Mouse (Mus musculus) megakaryocyte-erythroid progenitor cell, adult 5-6 weeks (primary cell): ENCODE measurements around the gene Npl. TPM values are rescaled to one million over a fixed set of nuclear protein-coding genes. Genes with fewer than 3 reads are reported as not detected.

Experiments used
- ATAC-seq: replicated peaks from 2 replicates; pipeline ENCODE4 v1.8.0; 2016; ENCODE audit warnings: mild to moderate bottlenecking, inconsistent platforms; ENCODE audit not compliant: severe bottlenecking, poor library complexity, low FRiP score, low TSS enrichment
- total RNA-seq, 2 experiments: library from RNA; stranded (forward) in 1 of 2; stranded (reverse) in 1 of 2; fragments of 200-1000, 215-1000 nt in 1 of 2; fragments of >200 nt in 1 of 2; fragmentation: Nextera tagmentation in 1 of 2; gene quantifications; 2 replicates each; pipeline ENCODE4 v1.2.3; 2014 to 2017

Gene Npl
- total RNA-seq (2014; fragmentation: Nextera tagmentation) (2.1 and 4.5 TPM in 2 replicates), total RNA-seq (2017) (3.4 and 7.2 TPM in 2 replicates)

DNA sequence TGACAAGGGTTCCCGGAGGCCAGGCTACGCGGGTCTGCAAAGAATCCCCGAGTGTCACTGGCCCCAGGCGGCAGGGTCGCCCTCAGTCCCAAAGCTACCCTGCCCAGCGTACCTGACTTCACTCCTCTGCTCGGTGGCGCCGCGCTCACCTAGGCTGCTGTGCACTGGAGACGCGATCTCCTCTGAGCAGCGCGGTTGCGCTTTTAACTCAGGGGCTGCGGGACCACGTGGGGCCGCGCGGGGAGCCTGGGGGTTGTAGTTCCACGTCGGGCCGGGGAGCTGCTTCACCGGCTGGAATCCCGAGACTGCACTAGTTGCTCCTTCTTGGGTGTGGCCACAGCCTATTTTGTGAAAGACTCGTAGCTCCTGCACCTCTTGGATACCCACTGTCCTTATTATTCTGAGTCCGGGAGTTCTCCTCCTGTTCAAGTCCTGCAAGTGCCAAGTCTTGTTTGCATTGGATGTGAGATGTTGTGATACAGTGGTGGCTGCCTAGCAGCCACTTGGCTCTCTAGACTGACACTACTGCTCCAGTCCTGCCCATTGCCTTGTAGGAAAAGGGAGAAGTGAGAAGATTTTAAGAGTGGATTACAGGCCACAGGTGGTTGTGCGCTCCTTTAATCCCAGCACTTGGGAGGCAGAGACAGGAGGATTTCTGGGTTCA is at the start of gene Npl:
Npl (minus strand) TSS at position 510 of the 664 bp plus-strand sequence.
- peak; percentile 90 for ATAC-seq

DNA sequence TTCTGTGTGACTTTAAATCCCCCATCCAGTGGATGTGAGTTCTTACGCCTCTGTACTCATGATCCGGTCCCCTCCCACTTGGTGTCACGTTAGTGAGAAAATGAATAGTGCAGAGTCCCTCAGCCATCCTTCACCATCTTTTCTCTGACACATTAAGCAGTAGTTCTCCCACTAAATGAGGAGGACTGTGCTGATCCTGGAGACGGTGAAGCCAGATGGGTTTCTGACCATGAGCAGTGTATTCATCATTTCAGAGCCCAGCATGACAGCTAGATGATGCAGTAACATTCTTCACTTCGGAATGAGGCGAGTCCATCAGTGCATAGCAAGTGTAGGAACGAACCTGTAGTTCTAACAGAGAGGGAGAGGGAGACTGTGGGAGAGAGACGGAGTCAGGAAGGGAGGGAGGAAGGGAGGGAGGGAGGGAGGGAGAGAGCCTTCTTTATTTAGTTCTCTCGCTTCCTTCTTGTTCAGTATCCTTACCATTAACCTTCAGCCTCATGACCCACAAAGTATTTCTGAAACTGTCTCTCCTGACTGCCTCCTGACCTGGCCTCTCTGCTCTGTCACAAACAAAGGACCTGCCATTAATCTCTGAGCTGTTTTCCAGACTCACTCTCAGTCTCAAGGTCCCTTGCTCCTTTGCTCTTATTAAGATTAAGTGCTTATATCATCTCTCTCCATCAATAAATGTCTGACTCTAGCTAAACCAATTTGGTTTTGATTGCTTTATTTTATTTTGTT is 49.6 kb upstream of the Npl start:
- ATAC-seq, result no peak

DNA sequence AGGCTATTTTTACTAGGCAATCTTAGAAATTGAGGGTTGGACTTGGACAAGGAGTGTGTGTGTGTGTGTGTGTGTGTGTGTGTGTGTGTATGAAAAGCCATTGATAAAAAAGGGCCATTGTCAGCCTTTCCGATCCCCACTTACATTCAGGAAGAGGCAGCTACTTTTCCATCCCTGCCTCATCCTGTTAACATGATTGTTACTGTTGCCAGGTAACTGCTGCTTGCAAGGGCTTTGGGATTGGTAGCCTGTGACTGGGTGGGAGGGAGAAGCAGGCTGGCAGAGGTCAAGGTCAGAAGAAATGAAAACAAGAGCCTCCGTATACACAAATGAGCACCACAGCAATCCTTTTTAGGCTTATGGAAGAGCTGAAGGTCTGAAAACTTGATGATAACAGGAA is 48.9 kb upstream of the Npl start:
- ATAC-seq, result no peak

DNA sequence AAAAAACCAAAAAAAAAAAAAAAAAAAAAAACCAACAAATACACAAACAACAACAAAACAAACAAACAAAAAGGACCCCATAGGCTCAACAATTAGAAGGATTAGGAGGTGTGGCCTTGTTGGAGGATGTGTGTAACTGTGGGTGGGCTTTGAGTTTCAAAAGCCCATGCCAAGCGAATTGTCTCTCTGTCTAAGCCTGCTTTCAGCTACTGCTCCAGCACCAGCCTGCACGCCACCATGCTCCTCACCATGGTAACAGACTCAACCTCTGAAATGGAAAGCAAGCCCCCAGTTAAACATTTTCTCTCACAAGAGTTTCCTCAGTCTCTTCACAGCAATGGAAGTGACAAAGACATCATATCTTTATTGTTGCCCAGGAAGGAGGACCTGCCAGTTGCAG is 43.8 kb upstream of the Npl start:
- ATAC-seq, result no peak

DNA sequence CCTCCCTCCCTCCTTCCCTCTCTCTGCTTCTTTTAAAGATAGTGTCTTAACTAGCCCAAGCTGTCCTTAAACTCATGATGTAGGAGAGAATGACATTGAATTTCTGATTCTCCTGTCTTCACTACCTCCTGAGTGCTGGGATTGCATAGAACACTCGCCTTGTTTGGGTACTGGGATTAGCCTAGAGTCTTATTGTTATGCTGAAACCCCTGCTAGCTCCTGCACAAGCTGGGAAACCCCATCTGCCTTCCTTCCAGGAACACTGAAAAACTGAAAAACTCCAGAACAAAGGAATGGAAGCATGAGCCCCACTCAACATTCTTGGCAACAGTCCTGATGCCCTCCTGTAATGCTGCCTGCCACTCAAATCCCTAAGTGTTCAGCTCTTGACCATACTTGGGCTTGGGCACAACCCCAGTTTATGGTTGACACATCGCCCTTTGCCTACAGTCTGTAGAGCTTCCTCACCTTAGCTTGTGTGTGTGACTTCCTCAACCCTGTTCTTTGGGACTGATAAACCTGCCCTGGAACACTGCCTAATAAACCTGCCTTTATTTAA is 40.4 kb upstream of the Npl start:
- no peak for ATAC-seq

DNA sequence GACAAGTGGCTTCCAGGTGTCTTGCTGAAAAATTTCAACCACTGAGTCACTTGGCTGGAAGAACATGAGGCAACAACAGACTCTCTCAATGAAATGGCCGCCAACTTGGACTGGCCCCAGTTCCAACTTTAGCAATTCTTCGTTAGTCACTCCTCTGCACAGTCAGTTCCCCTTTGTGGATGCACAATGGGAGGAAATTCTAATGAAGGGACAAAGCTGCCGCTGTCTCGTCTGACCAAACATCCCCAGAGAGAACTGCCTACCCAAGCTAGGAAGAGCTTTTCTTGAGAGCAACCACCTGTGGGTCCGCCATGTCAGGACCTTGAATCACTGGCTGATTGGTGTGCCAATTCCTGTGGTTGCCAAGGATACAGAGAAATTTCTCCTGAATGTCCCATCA is 38.1 kb upstream of the Npl start:
- ATAC-seq, result no peak

DNA sequence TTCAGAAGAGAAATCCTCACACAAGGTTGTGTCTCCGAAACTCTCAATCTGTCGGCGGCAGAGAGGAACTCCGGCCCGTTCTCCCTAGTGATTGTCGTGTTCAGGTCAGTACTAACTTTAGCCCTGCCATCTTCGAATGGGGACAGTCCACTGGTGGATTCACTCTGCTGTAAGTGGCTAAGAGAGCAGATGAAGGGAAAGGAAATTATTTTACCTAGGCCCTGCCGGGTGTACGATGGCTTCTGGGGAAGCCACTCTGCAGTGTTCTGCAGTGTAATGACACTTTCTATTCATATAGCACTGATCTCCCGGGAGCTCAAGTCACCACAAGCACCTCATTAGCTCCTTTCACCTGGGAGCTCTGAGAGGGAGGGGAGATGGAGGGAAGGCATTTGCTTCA is 37.0 kb upstream of the Npl start:
- no peak for ATAC-seq

DNA sequence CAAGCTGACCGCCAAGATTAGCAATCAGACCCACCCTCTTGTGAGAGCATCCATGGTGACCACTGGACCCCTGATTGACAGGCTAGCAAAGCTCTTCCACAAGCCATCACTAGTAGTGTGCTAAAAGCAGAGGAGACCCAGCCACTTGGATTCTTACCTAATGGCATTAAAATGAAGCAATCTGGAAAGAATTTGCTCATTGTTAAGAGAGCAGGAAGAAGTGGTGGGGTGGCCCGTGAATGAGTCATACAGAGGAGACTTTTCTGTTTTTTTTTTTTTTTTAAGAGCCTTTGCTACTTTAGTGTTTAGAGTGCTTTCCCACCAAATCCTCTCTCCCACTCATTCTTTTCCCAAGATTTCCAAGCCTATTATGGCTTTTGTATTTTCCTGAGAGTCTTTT is 35.9 kb upstream of the Npl start:
- no peak for ATAC-seq

DNA sequence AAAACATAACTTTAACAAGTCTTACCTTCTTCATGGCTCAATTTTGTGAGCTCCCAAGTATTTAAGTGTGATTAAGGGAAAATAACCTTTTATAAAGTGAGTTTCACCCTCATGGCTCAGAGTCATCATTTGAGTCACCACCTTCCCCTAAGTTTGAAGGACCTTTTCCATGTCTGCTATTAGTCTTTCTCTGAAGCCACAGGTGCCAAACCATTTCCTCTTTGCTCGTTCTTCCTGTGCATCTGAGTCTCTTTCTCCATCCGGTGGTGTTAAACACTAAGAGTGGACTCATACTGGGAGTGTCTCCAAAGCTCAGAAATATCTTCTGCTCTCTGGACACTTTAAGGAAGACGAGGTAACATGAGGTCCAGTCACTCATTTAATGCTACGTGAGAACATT is 33.3 kb upstream of the Npl start:
- ATAC-seq, result no peak

DNA sequence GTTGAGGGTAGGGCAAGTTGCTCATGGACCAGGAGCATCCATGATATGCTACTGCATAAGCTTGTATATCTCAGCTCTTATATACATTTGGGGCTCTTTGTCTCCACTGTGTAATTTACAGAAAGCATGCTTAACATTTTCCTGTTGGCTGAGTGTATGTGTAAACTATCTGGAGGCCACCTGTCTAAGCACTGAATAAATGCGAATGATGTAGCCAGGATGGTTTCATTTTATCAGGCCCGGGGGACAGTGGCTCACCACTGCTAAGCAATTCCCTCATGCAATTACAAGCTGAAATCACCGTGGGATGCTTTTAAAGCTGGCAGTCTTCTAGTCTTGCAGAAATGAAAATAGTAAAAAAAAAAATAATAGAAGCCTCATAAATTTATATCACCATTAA is 24.9 kb upstream of the Npl start:
- no peak for ATAC-seq

DNA sequence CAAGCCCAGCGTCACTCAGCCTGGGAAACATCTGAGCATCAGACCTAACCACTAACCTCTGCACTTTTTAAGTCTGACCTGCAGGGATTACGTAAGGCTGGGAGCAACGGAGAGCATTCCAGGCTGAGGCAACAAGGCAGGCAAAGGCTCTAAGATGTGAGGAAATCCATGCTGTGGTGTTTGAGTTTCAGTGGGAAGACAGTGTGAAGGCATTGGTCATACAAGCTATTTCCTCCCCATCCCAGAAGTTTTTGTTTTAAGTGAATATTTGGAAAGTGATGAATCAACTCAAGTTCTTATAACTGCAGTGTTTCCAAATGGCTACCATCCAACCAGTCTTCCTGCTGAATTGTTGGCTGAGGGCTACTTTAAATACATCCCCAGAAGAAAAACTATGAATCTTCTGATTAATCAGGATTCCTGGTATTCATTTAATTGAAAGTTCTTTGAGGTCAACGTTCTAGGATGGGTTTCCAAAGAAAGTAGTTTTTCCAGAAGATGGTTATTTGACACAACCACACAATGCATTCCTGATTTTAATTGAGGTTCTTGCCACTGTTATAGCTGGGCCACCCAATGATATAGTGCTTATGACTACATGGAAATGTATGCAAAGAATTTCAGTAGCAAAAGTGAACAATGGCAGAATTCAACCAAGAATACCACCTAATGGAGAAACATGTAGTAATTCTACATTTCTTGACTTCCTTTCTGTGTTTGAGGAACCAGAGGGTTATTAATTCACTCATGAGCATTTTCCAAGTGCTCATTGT is 22.6 kb upstream of the Npl start:
- no peak for ATAC-seq

DNA sequence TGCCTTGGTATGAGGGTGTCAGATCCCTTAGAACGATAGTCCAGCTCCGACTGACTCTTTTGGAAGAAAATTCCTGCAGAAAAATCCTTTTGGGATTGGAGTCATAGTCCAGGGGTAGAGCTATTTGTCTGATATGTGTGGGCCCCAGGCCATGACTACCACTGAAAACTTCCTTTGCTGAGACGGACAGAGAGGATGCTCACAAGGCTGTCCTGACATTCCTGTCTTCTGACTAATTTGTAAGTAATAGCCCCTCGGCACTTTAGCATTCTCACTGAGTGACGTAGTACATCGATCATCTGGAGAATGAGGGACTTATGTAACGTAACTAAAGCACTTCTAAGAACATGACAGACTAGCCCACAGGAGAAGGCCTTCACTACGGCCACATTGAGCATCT is 15.9 kb upstream of the Npl start:
- ATAC-seq, result no peak

DNA sequence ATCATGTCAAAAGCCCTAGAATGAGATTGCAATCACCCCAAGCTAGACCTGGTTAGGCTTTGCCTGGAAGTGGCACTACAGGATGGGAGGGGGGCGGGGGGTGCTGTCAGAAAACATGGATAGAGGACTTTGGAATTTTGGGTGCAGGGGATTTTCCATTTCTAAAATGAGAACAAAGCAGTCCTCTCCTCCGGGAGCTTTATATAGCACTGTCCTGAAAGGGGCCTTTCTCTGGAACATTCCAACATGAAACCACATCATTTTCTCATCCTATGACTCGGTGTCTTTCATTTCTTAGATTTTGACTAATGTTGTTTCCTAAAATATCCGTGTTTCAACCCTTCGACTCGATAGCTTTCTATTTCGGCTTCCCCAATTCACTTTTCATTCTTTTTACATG is 14.9 kb upstream of the Npl start:
- no peak for ATAC-seq

DNA sequence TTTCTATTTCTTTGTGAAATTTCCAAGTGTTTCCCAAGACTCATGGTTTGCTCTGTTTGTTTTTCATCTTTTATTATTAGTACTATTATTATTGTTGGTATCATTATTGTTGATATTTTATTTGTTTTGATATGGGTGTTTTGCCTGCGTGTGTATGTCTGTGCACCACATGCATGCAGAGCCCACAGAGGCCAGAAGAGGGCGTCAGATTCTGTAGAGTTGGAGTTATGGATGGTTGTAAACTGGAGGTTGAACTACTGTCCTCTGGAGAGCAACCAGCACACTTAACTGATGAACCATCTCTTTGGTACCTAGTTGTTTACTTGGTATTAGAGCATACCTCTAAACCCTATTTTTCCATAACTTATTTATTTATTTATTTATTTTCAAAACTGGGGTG is 13.8 kb upstream of the Npl start:
- ATAC-seq, result no peak

DNA sequence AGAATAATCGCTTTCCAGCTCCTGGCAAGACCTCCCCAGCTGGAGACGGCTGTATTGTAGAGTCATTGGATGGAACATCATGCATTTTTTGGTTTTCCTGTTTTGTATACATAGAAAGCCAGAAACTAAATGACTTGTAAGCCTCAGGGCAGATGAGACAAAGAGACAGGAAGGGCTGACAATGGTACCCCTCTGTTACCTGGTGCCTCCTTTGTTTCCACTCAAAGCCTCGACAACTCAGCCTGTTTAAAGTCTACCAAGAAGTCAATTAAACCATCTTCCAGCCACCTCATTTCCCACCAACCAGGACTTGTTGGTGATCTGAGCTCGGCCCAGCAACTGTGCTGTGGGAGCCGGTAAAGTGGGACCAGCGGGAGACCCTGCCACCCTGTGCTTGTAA is 11.0 kb upstream of the Npl start:
- no peak for ATAC-seq

DNA sequence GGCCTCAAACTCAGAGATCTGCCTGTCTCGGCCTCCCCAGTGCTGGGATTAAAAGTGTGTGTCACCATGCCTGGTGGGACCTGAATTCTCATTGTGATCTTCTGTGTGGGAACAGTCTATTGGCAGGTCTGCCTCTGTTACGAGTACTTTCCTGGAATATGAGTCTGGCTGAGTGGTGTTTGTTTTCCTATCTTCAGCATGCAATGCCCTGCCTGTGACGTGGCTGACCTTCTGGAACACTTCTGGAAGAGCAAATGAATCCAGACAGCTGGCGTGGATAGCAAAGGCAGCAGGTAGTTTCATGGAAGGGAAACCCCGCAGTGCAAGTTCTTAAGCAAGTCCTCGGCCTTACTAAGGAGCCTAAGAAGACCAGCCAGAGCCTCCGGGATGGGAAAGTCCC is 9.9 kb upstream of the Npl start:
- ATAC-seq, result no peak

DNA sequence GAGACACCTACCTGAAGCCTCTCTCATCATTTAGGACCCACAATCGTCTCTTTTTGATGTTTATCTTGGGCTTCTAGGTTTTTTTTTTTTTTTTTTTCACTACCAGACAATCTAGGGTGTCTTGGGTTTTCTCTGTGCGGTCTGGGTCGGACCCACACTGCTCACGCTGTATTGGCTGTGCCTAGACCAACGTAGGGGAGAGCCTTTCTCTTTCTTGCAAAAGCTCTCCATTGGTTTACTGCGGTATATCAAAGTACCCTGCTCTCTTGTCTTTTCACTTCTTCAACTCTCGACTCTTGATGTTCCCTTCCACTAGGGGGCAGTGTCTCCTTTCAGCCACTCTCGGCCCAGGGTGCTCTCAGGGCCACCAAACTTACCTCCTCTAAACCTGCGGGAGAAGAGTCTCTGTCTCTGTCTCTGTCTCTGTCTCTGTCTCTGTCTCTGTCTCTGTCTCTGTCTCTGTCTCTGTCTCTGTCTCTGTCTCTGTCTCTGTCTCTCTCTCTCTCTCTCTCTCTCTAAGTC is 9.3 kb upstream of the Npl start:
- peak; percentile 91 for ATAC-seq

DNA sequence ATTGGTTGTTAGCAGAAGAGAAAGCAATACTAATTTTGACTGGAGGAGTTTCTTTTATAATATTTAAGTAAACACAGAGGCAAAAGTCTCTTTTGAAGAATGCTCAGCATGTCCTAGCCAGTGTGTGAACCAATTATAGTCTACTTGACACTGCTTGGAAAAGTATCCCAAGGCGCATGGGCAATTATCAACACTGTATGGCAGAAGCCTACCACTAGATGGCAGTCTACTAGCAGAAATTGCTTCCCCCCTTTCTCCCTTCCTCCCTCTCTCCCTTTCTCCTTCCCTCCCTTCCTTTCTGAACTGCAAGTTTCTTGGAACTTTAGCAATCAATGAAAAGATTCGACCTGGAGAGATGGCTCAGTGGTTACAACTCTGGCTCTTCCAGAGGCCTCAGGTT is 7.1 kb upstream of the Npl start:
- ATAC-seq, result peak; percentile 71

DNA sequence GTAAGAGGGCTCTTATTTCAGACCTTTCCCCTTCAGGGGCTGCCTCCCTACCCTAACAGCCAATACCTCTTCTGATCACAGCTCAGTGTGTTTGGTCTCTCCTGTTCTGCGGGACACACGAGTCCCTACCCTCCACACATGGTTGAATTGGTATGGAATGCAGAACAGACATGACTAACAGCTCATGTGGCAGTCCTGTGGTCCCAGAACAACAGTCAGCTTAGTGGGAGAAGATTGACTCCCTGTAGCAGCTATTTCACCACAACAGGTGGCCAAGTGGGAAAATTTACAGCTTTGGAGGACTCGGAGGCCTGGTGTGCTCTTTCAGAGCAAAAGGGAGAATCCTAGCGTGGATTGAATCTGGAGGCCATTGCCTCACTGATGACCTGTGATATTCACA is 6.4 kb upstream of the Npl start:
- no peak for ATAC-seq

DNA sequence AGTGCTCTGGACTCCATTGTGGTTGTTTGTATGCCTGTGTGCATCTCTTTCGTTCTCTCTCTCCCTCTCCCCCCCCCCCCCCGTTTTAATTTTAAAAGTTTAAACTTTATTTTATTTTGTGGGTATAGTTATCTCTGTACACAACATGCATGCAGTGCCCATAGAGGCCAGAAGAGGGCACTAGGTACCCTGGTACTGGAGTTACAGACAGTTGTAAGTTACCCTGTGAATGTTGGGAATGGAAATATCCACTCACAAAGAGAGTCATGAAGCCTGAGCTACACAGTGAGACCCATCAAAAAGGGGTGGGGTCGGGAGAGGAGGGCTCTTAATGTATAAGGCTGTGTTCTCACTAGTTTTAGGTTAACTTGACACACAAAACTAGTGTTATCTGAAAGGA is 969 bp upstream of the Npl start:
- peak; percentile 73 for ATAC-seq
